In the genomic region with DNA sequence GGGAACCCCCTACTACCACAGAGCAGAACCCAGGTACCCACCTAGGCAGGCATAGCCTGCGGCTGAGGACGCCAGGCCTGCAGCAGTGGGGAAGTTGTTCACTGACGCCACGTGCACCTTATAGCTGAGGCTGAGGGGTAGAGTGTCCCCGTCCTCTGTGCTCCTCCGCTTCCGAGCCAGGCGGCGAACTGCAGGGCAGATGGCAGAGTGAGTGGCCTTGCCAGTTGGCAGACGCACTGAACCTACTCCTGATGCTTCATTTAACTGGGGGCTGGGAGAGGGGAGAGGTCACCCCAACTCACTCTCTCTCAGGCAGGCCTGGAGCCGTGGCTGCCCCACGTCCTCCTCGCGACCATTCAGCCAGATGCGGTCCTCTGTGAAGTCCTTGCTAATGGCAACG, we compare ENCODE assay signal across 38 mouse cellular contexts. TPM values are rescaled to one million over a fixed set of nuclear protein-coding genes. Genes with fewer than 3 reads are reported as not detected.
DNase-seq lines count a peak whose midpoint lies in the region; ATAC-seq and TF ChIP-seq lines count a peak whose summit lies in the region.
"Had no signal": no experiment of that assay in that cellular context is flagged by ENCODE, and none has a peak within 500 bp of the region (broad histone marks: within the 10 kb centered on the region; RNA-seq: fewer than 3 reads in every experiment).

No protein-coding gene starts in this region.

- no peak overlapping the region for H3K27ac ChIP-seq in liver, embryonic 11.5 days (ENCODE audit: low read depth, low read length)
- H3K27ac ChIP-seq: embryonic facial prominence, embryonic 12.5 days; forebrain, embryonic 15.5 days; gastrocnemius, adult 2 months; hindbrain, embryonic 10.5 days; layer of hippocampus, adult 2 months; midbrain, embryonic 13.5 days; neural tube, embryonic 15.5 days had no signal

- no peak for ATAC-seq in megakaryocyte, adult 5-6 weeks (ENCODE audit: poor library complexity, severe bottlenecking)
- no peak for ATAC-seq in liver, embryonic 11.5 days (replicated peaks; ENCODE audit: low FRiP score)
- ATAC-seq: activated CD4-positive, CD25-positive, alpha-beta regulatory T cell, adult 4 months; forebrain, embryonic 15.5 days; hindbrain, embryonic 16.5 days; intestine, embryonic 15.5 days; midbrain, embryonic 13.5 days had no signal

- H3K9me3 ChIP-seq in megakaryocyte, embryonic 14.5 days = no peaks in the 10 kb centered on the region
- no peaks in the 10 kb centered on the region for H3K9me3 ChIP-seq in liver, embryonic 11.5 days (ENCODE audit: control insufficient read depth, low read length)
- H3K9me3 ChIP-seq: forebrain, embryonic 15.5 days; intestine, embryonic 15.5 days; neural tube, embryonic 15.5 days had no signal

- no peak overlapping the region for H3K4me2 ChIP-seq in liver, embryonic 11.5 days
- H3K4me2 ChIP-seq: embryonic facial prominence, embryonic 12.5 days; forebrain, embryonic 15.5 days; intestine, embryonic 15.5 days; midbrain, embryonic 13.5 days; neural tube, embryonic 15.5 days had no signal

- no peak overlapping the region for H3K9ac ChIP-seq in liver, embryonic 11.5 days (ENCODE audit: low read depth, low read length)
- H3K9ac ChIP-seq: embryonic facial prominence, embryonic 12.5 days; forebrain, embryonic 15.5 days; intestine, embryonic 15.5 days; midbrain, embryonic 13.5 days; neural tube, embryonic 15.5 days had no signal

- WGBS in liver, embryonic 11.5 days = 93% methylated on average over 16 of the region's 16 CpGs
- 95% methylated on average over 16 of the region's 16 CpGs for WGBS in lung, adult 2 months

- no peak for TF ChIP-seq POLR2A in lung, adult 2 months (IDR thresholded peaks at IDR 0.05; ENCODE audit: borderline replicate concordance, extremely low read depth, low read depth, low read length)

- H3K4me3 ChIP-seq in megakaryocyte, embryonic 14.5 days (replicated peaks) = peak overlapping the region; percentile 64
- no peak overlapping the region for H3K4me3 ChIP-seq in liver, embryonic 11.5 days (ENCODE audit: low read depth, low read length)
- no peak overlapping the region for H3K4me3 ChIP-seq in lung, adult 2 months (replicated peaks; ENCODE audit: extremely low read depth, low read depth, low read length)
- H3K4me3 ChIP-seq: embryonic facial prominence, embryonic 12.5 days; forebrain, embryonic 15.5 days; gastrocnemius, adult 2 months; hindbrain, embryonic 10.5 days; intestine, embryonic 15.5 days; layer of hippocampus, adult 2 months; midbrain, embryonic 13.5 days; neural tube, embryonic 15.5 days had no signal

- peak; percentile 77 to 81 for DNase-seq in cerebellum, adult 18-20 months
- DNase-seq in cerebellum, adult 9-11 months = peak; percentile 88
- DNase-seq in liver, embryonic 11.5 days (ENCODE audit: low spot score) = no peak
- DNase-seq in lung, adult 2 months = no peak
- DNase-seq in ovary, postnatal 10 days (ENCODE audit: low spot score) = no peak
- DNase-seq: adrenal gland, adult 2 months; adrenal gland, postnatal 36 days; B cell, adult 2 months; gastrocnemius, adult 2 months; heart, postnatal 14 days; kidney, adult 2 months; kidney, postnatal 36 days; lung, postnatal 36 days; spleen, adult 18-20 months; thymus, postnatal 14 days had no signal

- peaks cover 73% of the 10 kb centered on the region for H3K36me3 ChIP-seq in megakaryocyte, embryonic 14.5 days (replicated peaks; ENCODE audit: low read length)
- peaks cover 21% of the 10 kb centered on the region; the same call in 1 of the 2 replicates for H3K36me3 ChIP-seq in liver, embryonic 11.5 days (ENCODE audit: control insufficient read depth, insufficient read depth, low read length)

- peaks cover 81% of the 10 kb centered on the region for H3K4me1 ChIP-seq in megakaryocyte, embryonic 14.5 days
- H3K4me1 ChIP-seq in liver, embryonic 11.5 days (replicated peaks; ENCODE audit: control insufficient read depth, insufficient read depth, low read length) = peaks cover 21% of the 10 kb centered on the region
- H3K4me1 ChIP-seq in lung, adult 2 months (ENCODE audit: control insufficient read depth, insufficient read depth, low read length) = peaks cover 4% of the 10 kb centered on the region; the same call in 1 of the 2 replicates

- TF ChIP-seq CTCF in lung, adult 2 months (IDR thresholded peaks at IDR 0.05; ENCODE audit: insufficient read depth, low read length) = no peak

- H3K27me3 ChIP-seq in megakaryocyte, embryonic 14.5 days (replicated peaks) = no peaks in the 10 kb centered on the region
- H3K27me3 ChIP-seq in liver, embryonic 11.5 days (replicated peaks; ENCODE audit: control insufficient read depth, insufficient read depth, low read length) = no peaks in the 10 kb centered on the region
- H3K27me3 ChIP-seq: embryonic facial prominence, embryonic 12.5 days; forebrain, embryonic 15.5 days; intestine, embryonic 15.5 days; midbrain, embryonic 13.5 days; neural tube, embryonic 15.5 days had no signal

RNA-seq across cellular contexts. Expression of gene Mvd, which starts 3.9 kb away (rescaled TPM):
- 66.0 and 142 TPM in 2 replicates for polyA plus RNA-seq in megakaryocyte, embryonic 14.5 days (2012; ENCODE audit: insufficient read depth, low replicate concordance)
- total RNA-seq in megakaryocyte, adult 5-6 weeks (2015) = 9.8 and 10.3 TPM in 2 replicates
- 15.2 and 15.6 TPM in 2 replicates for total RNA-seq in megakaryocyte, adult 5-6 weeks (2017)
- 36.5 and 40.6 TPM in 2 replicates for polyA plus RNA-seq in liver, embryonic 11.5 days (2014; fragmentation: Nextera tagmentation; extraction: Ambion mirVana)
- polyA plus RNA-seq in lung, adult 2 months (2012; rRNA removed) = 27.4 and 31.9 TPM in 2 replicates

RNA-seq across cellular contexts. Expression of gene Cyba, which starts 6.6 kb away (rescaled TPM):
- 3,699 and 12,582 TPM in 2 replicates for polyA plus RNA-seq in megakaryocyte, embryonic 14.5 days (2012; ENCODE audit: insufficient read depth, low replicate concordance)
- 547 and 634 TPM in 2 replicates for total RNA-seq in megakaryocyte, adult 5-6 weeks (2015)
- 285 and 337 TPM in 2 replicates for total RNA-seq in megakaryocyte, adult 5-6 weeks (2017)
- 201 and 215 TPM in 2 replicates for polyA plus RNA-seq in liver, embryonic 11.5 days (2014; fragmentation: Nextera tagmentation; extraction: Ambion mirVana)
- polyA plus RNA-seq in lung, adult 2 months (2012; rRNA removed) = 294 and 407 TPM in 2 replicates

RNA-seq across cellular contexts. Expression of gene Il17c, which starts 17.5 kb away (rescaled TPM):
- 0.68 TPM in 1 of 2 replicates, not detected in the other for polyA plus RNA-seq in megakaryocyte, embryonic 14.5 days (2012; ENCODE audit: insufficient read depth, low replicate concordance)
- not detected in 2 replicates for total RNA-seq in megakaryocyte, adult 5-6 weeks (2015)
- not detected in 2 replicates for total RNA-seq in megakaryocyte, adult 5-6 weeks (2017)
- polyA plus RNA-seq in liver, embryonic 11.5 days (2014; fragmentation: Nextera tagmentation; extraction: Ambion mirVana) = not detected in 2 replicates
- 0.18 and 0.62 TPM in 2 replicates for polyA plus RNA-seq in lung, adult 2 months (2012; rRNA removed)
- total RNA-seq: adrenal gland, adult 2 months; adrenal gland, postnatal 36 days; gastrocnemius, adult 2 months; gastrocnemius, postnatal 4 days; heart, adult 8-10 months; heart, postnatal 14 days; layer of hippocampus, adult 2 months; layer of hippocampus, postnatal 25 days; liver, adult 2 months; megakaryocyte-erythroid progenitor cell, adult 5-6 weeks had no signal
- polyA plus RNA-seq: activated CD4-positive, CD25-positive, alpha-beta regulatory T cell, adult 4 months; embryonic facial prominence, embryonic 12.5 days; forebrain, embryonic 15.5 days; heart, embryonic 14.5 days; hindbrain, embryonic 10.5 days; hindbrain, embryonic 16.5 days; intestine, embryonic 15.5 days; kidney, embryonic 16.5 days; limb, embryonic 11.5 days; liver, adult 2 months; liver, embryonic 16.5 days; lung, embryonic 16.5 days; midbrain, embryonic 13.5 days; neural tube, embryonic 15.5 days; stomach, embryonic 16.5 days; urinary bladder, adult 2 months had no signal

RNA-seq across cellular contexts. Expression of gene Snai3, which starts 21.2 kb away (rescaled TPM):
- polyA plus RNA-seq in megakaryocyte, embryonic 14.5 days (2012; ENCODE audit: insufficient read depth, low replicate concordance) = 2.8 and 8.0 TPM in 2 replicates
- 0.09 and 0.25 TPM in 2 replicates for total RNA-seq in megakaryocyte, adult 5-6 weeks (2015)
- total RNA-seq in megakaryocyte, adult 5-6 weeks (2017) = not detected in 2 replicates
- polyA plus RNA-seq in liver, embryonic 11.5 days (2014; fragmentation: Nextera tagmentation; extraction: Ambion mirVana) = 0.23 and 0.29 TPM in 2 replicates
- 1.4 and 1.5 TPM in 2 replicates for polyA plus RNA-seq in lung, adult 2 months (2012; rRNA removed)
- total RNA-seq: adrenal gland, adult 2 months; adrenal gland, postnatal 36 days; layer of hippocampus, adult 2 months; layer of hippocampus, postnatal 25 days; liver, adult 2 months; megakaryocyte-erythroid progenitor cell, adult 5-6 weeks had no signal
- polyA plus RNA-seq: forebrain, embryonic 15.5 days; hindbrain, embryonic 10.5 days; hindbrain, embryonic 16.5 days; limb, embryonic 11.5 days; midbrain, embryonic 13.5 days had no signal

RNA-seq across cellular contexts. Expression of gene Rnf166, which starts 36.5 kb away (rescaled TPM):
- polyA plus RNA-seq in megakaryocyte, embryonic 14.5 days (2012; ENCODE audit: insufficient read depth, low replicate concordance) = 86.9 and 219 TPM in 2 replicates
- total RNA-seq in megakaryocyte, adult 5-6 weeks (2015) = 42.0 and 48.6 TPM in 2 replicates
- total RNA-seq in megakaryocyte, adult 5-6 weeks (2017) = 50.8 and 59.5 TPM in 2 replicates
- 24.7 and 26.8 TPM in 2 replicates for polyA plus RNA-seq in liver, embryonic 11.5 days (2014; fragmentation: Nextera tagmentation; extraction: Ambion mirVana)
- 83.8 and 93.2 TPM in 2 replicates for polyA plus RNA-seq in lung, adult 2 months (2012; rRNA removed)

Comparison
In these comparisons a context has a peak if more than half of its experiments do, and no peak if none do; other contexts are left out.
1. DNase-seq: peak in cerebellum, adult 18-20 months (2 of 2) and cerebellum, adult 9-11 months (single experiment); none in liver, embryonic 11.5 days (single experiment), lung, adult 2 months (single experiment) and ovary, postnatal 10 days (single experiment).